ENCODE assay signal across 9 mouse cellular contexts in genomic region chr6:126642856-126643321, GRCm38 (mm10). TPM values are rescaled to one million over a fixed set of nuclear protein-coding genes. Genes with fewer than 3 reads are reported as not detected.
DNase-seq lines count a peak whose midpoint lies in the region; ATAC-seq lines count a peak whose summit lies in the region.
"Had no signal": no experiment of that assay in that cellular context is flagged by ENCODE, and none has a peak within 500 bp of the region (broad histone marks: within the 10 kb centered on the region; RNA-seq: fewer than 3 reads in every experiment).

No protein-coding gene starts in this region.

- ATAC-seq in heart, embryonic 13.5 days (ENCODE audit: extremely low read depth, insufficient number of reproducible peaks, low FRiP score, low TSS enrichment), result no peak
- ATAC-seq in liver, embryonic 13.5 days (ENCODE audit: low read depth), result no peak
- ATAC-seq in megakaryocyte, adult 5-6 weeks (ENCODE audit: poor library complexity, severe bottlenecking), result no peak

- DNase-seq in heart, adult 11 months, result no peak
- DNase-seq in cerebellum, postnatal 25 days, result peak; percentile 82 to 87
- DNase-seq in frontal cortex, postnatal 36 days (ENCODE audit: low spot score in 2 of 2), result peak; percentile 49 to 68
- DNase-seq in kidney, postnatal 10 days, result peak; percentile 53
- DNase-seq in liver, embryonic 13.5 days, result no peak
- DNase-seq in right cerebral cortex, postnatal 25 days, result peak; percentile 51

- H3K4me1 ChIP-seq in heart, embryonic 13.5 days, result peaks cover 33% of the 10 kb centered on the region
- H3K4me1 ChIP-seq in liver, embryonic 13.5 days (replicated peaks), result no peaks in the 10 kb centered on the region

- H3K4me3 ChIP-seq in heart, embryonic 13.5 days, result peak overlapping the region; percentile 56
- H3K4me3 ChIP-seq in liver, embryonic 13.5 days (replicated peaks), result no peak overlapping the region

- no peak overlapping the region for H3K9ac ChIP-seq in heart, embryonic 13.5 days
- H3K9ac ChIP-seq in liver, embryonic 13.5 days, result no peak overlapping the region

- peaks cover 98% of the 10 kb centered on the region for H3K27me3 ChIP-seq in heart, embryonic 13.5 days (replicated peaks)
- H3K27me3 ChIP-seq in liver, embryonic 13.5 days, result peaks cover 69% of the 10 kb centered on the region

- H3K27ac ChIP-seq in heart, embryonic 13.5 days (replicated peaks), result no peak overlapping the region
- no peak overlapping the region for H3K27ac ChIP-seq in liver, embryonic 13.5 days

- H3K36me3 ChIP-seq in heart, embryonic 13.5 days, result no peaks in the 10 kb centered on the region
- no peaks in the 10 kb centered on the region for H3K36me3 ChIP-seq in liver, embryonic 13.5 days

- no peaks in the 10 kb centered on the region; the same call in 1 of the 2 replicates for H3K9me3 ChIP-seq in heart, embryonic 13.5 days
- H3K9me3 ChIP-seq in liver, embryonic 13.5 days (replicated peaks), result no peaks in the 10 kb centered on the region

- peak overlapping the region; percentile 95 for H3K4me2 ChIP-seq in heart, embryonic 13.5 days
- H3K4me2 ChIP-seq in liver, embryonic 13.5 days, result peak overlapping the region; percentile 49

- 2% methylated on average over 36 of the region's 36 CpGs for WGBS in heart, embryonic 13.5 days
- WGBS in liver, embryonic 13.5 days (ENCODE audit: insufficient replicate concordance), result 4% methylated on average over 36 of the region's 36 CpGs

RNA-seq across cellular contexts. Expression of gene Kcna1, which starts 3.3 kb away (rescaled TPM):
- polyA plus RNA-seq in heart, embryonic 13.5 days (2015; fragmentation: Nextera tagmentation; extraction: Ambion mirVana), result 0.10 and 0.23 TPM in 2 replicates
- 0.06 and 0.07 TPM in 2 replicates for polyA plus RNA-seq in liver, embryonic 13.5 days (2015; fragmentation: Nextera tagmentation; extraction: Ambion mirVana)
- total RNA-seq in megakaryocyte, adult 5-6 weeks (2015), result not detected in 2 replicates
- not detected in 2 replicates for total RNA-seq in megakaryocyte, adult 5-6 weeks (2017)
- total RNA-seq: MEL had no signal

Comparison
In these comparisons a context has a peak if more than half of its experiments do, and no peak if none do; other contexts are left out.
1. DNase-seq: peak in cerebellum, postnatal 25 days (2 of 2), frontal cortex, postnatal 36 days (2 of 2), kidney, postnatal 10 days (single experiment) and right cerebral cortex, postnatal 25 days (single experiment); none in heart, adult 11 months (single experiment) and liver, embryonic 13.5 days (single experiment).